Comparison of ENCODE assay signal across 32 mouse cellular contexts in the genomic region with DNA sequence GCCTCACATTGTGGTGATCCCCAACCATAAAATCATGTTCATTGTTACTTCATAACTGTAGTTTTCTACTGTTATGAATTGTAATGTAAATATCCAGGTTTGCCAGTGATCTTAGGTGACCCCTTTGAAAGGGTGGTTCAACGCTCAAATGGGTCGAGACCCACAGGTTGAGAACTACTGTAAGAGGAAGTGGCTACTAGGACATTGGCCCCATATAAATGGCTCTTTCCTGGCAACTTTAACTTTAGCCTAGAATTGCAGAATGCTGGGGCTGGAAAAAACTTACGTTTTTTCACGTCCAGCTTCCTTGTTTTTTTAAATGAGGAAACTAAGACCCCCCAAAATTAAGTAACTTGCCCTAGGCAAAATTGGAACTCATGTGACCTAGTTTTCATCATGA. TPM values are rescaled to one million over a fixed set of nuclear protein-coding genes. Genes with fewer than 3 reads are reported as not detected.
DNase-seq lines count a peak whose midpoint lies in the region; ATAC-seq and TF ChIP-seq lines count a peak whose summit lies in the region.
"Had no signal": no experiment of that assay in that cellular context is flagged by ENCODE, and none has a peak within 500 bp of the region (broad histone marks: within the 10 kb centered on the region; RNA-seq: fewer than 3 reads in every experiment).

No protein-coding gene starts in this region.

- ATAC-seq in granulocyte monocyte progenitor cell, adult 5-6 weeks (replicated peaks; ENCODE audit: poor library complexity, severe bottlenecking), result peak; percentile 95
- ATAC-seq: forebrain, embryonic 14.5 days; forebrain, postnatal 0 days; Patski had no signal

- TF ChIP-seq POLR2A in thymus, adult 2 months (IDR thresholded peaks at IDR 0.05; ENCODE audit: control insufficient read depth, extremely low read depth, insufficient read depth, low read length, poor library complexity), result no peak

- WGBS in thymus, adult 2 months, result 89% methylated on average over 4 of the region's 4 CpGs

- TF ChIP-seq CTCF in thymus, adult 2 months (IDR thresholded peaks at IDR 0.05; ENCODE audit: borderline replicate concordance, control insufficient read depth, extremely low read depth, insufficient read depth, low read length, poor library complexity), result no peak

- H3K27ac ChIP-seq in thymus, adult 2 months (ENCODE audit: control insufficient read depth, insufficient read depth, low read length), result no peak overlapping the region
- H3K27ac ChIP-seq: embryonic facial prominence, embryonic 12.5 days; embryonic facial prominence, embryonic 15.5 days; gastrocnemius, adult 2 months; heart, adult 2 months; heart, embryonic 10.5 days; heart, embryonic 13.5 days; hindbrain, embryonic 12.5 days; hindbrain, embryonic 15.5 days had no signal

- no peaks in the 10 kb centered on the region for H3K4me1 ChIP-seq in thymus, adult 2 months (replicated peaks; ENCODE audit: control insufficient read depth, insufficient read depth, low read length)
- H3K4me1 ChIP-seq: embryonic facial prominence, embryonic 12.5 days; embryonic facial prominence, embryonic 15.5 days; heart, embryonic 10.5 days; hindbrain, embryonic 12.5 days; hindbrain, embryonic 15.5 days had no signal

- no peaks in the 10 kb centered on the region for H3K27me3 ChIP-seq in thymus, adult 2 months (ENCODE audit: control insufficient read depth, insufficient read depth, low read length)
- H3K27me3 ChIP-seq: CH12.LX; embryonic facial prominence, embryonic 12.5 days; embryonic facial prominence, embryonic 15.5 days; heart, embryonic 13.5 days; hindbrain, embryonic 12.5 days; hindbrain, embryonic 15.5 days; Patski had no signal

- intact Hi-C loops in heart, postnatal 36 days (cut with DNase I), result no loop called here

- DNase-seq in heart, adult 11 months, result peak; percentile 55
- no peak for DNase-seq in heart, postnatal 36 days
- DNase-seq in lung, postnatal 25 days (ENCODE audit: low spot score), result peak; percentile 14
- DNase-seq in lung, postnatal 10 days, result no peak
- DNase-seq in cerebellum, postnatal 25 days, result no peak
- DNase-seq in thymus, adult 2 months, result no peak
- DNase-seq: adrenal gland, postnatal 10 days; adrenal gland, postnatal 36 days; cerebellum, adult 11 months; cerebellum, adult 2 months; forebrain, postnatal 0 days; heart, adult 2 months; heart, postnatal 14 days had no signal

- no peaks in the 10 kb centered on the region for H3K36me3 ChIP-seq in thymus, adult 2 months (ENCODE audit: control insufficient read depth, insufficient read depth, low read length)
- H3K36me3 ChIP-seq: embryonic facial prominence, embryonic 12.5 days; embryonic facial prominence, embryonic 15.5 days; G1E; heart, embryonic 10.5 days; heart, embryonic 13.5 days; hindbrain, embryonic 12.5 days; hindbrain, embryonic 15.5 days had no signal

- no peak overlapping the region for H3K4me3 ChIP-seq in thymus, adult 2 months (ENCODE audit: control insufficient read depth, insufficient read depth, low read length)
- H3K4me3 ChIP-seq: embryonic facial prominence, embryonic 12.5 days; embryonic facial prominence, embryonic 15.5 days; gastrocnemius, adult 2 months; heart, adult 2 months; heart, embryonic 10.5 days; heart, embryonic 13.5 days; hindbrain, embryonic 12.5 days; hindbrain, embryonic 15.5 days had no signal

RNA-seq across cellular contexts. Expression of a gene that starts 6.2 kb away (rescaled TPM):
- total RNA-seq in heart, postnatal 36 days (2021), result not detected
- not detected in 2 replicates for total RNA-seq in granulocyte monocyte progenitor cell, adult 5-6 weeks (2014; fragmentation: Nextera tagmentation)
- total RNA-seq in granulocyte monocyte progenitor cell, adult 5-6 weeks (2017), result not detected in 2 replicates
- polyA plus RNA-seq in thymus, adult 2 months (2012; rRNA removed), result not detected in 2 replicates
- total RNA-seq: adrenal gland, adult 18-20 months; adrenal gland, postnatal 10 days; adrenal gland, postnatal 36 days; CH12.LX; forebrain, postnatal 0 days; G1E; gastrocnemius, adult 2 months; gastrocnemius, postnatal 14 days; gastrocnemius, postnatal 4 days; heart, adult 2 months; heart, postnatal 14 days; hematopoietic stem cell, adult 5-6 weeks had no signal
- polyA plus RNA-seq: cerebellum, adult 2 months; embryonic facial prominence, embryonic 12.5 days; embryonic facial prominence, embryonic 15.5 days; forebrain, embryonic 11.5 days; forebrain, embryonic 14.5 days; frontal cortex, adult 2 months; G1E; heart, adult 2 months; heart, embryonic 13.5 days; heart, embryonic 16.5 days; hindbrain, embryonic 12.5 days; Patski had no signal

RNA-seq across cellular contexts. Expression of a gene that starts 12.4 kb away (rescaled TPM):
- total RNA-seq in heart, postnatal 36 days (2021), result under 1 TPM; 0.42 to 0.49 TPM
- not detected in 2 replicates for total RNA-seq in granulocyte monocyte progenitor cell, adult 5-6 weeks (2014; fragmentation: Nextera tagmentation)
- total RNA-seq in granulocyte monocyte progenitor cell, adult 5-6 weeks (2017), result 0.62 and 1.0 TPM in 2 replicates
- 0.23 and 0.38 TPM in 2 replicates for polyA plus RNA-seq in thymus, adult 2 months (2012; rRNA removed)
- polyA plus RNA-seq: G1E; heart, embryonic 13.5 days had no signal

RNA-seq across cellular contexts. Expression of a gene that starts 12.7 kb away (rescaled TPM):
- total RNA-seq in heart, postnatal 36 days (2021), result 1 to 10 TPM in 1 of 2 experiments, under 1 TPM in 1; 0.84 to 1.8 TPM
- total RNA-seq in granulocyte monocyte progenitor cell, adult 5-6 weeks (2014; fragmentation: Nextera tagmentation), result 1.0 and 4.5 TPM in 2 replicates
- 2.6 and 4.2 TPM in 2 replicates for total RNA-seq in granulocyte monocyte progenitor cell, adult 5-6 weeks (2017)
- polyA plus RNA-seq in thymus, adult 2 months (2012; rRNA removed), result 3.2 and 5.0 TPM in 2 replicates
- total RNA-seq: G1E had no signal
- polyA plus RNA-seq: G1E had no signal

RNA-seq across cellular contexts. Expression of a gene that starts 36.2 kb away (rescaled TPM):
- total RNA-seq in heart, postnatal 36 days (2021), result 100 to 1,000 TPM; 693 to 712 TPM
- total RNA-seq in granulocyte monocyte progenitor cell, adult 5-6 weeks (2014; fragmentation: Nextera tagmentation), result 172 and 230 TPM in 2 replicates
- total RNA-seq in granulocyte monocyte progenitor cell, adult 5-6 weeks (2017), result 178 and 221 TPM in 2 replicates
- 197 and 210 TPM in 2 replicates for polyA plus RNA-seq in thymus, adult 2 months (2012; rRNA removed)

RNA-seq across cellular contexts. Expression of a gene that starts 36.3 kb away (rescaled TPM):
- total RNA-seq in heart, postnatal 36 days (2021), result 100 to 1,000 TPM; 271 to 284 TPM
- 134 and 159 TPM in 2 replicates for total RNA-seq in granulocyte monocyte progenitor cell, adult 5-6 weeks (2014; fragmentation: Nextera tagmentation)
- 238 and 258 TPM in 2 replicates for total RNA-seq in granulocyte monocyte progenitor cell, adult 5-6 weeks (2017)
- polyA plus RNA-seq in thymus, adult 2 months (2012; rRNA removed), result 126 and 168 TPM in 2 replicates

Comparison
In these comparisons a context has a peak if more than half of its experiments do, and no peak if none do; other contexts are left out.
1. DNase-seq: peak in heart, adult 11 months (single experiment) and lung, postnatal 25 days (single experiment); none in heart, postnatal 36 days (0 of 2), lung, postnatal 10 days (single experiment), cerebellum, postnatal 25 days (0 of 2) and thymus, adult 2 months (single experiment).